Mouse (Mus musculus): ENCODE data around the gene Meis2. TPM values are rescaled to one million over a fixed set of nuclear protein-coding genes. Genes with fewer than 3 reads are reported as not detected.

The Meis2 gene
- total RNA-seq, 1 experiment: 12.4 TPM

GRCm38 (mm10) chr2:115895717-115896116 is 169.9 kb downstream of the Meis2 start:
- no peak overlapping the region for H3K4me3 ChIP-seq (ENCODE audit: insufficient read depth in 1 of 2, low read depth in 1 of 2, low read length in 2 of 2, poor library complexity in 1 of 2, severe bottlenecking in 1 of 2)
- no peak for DNase-seq (ENCODE audit: low read depth, low spot score)
- TF ChIP-seq ZC3H11A (IDR thresholded peaks at IDR 0.05; ENCODE audit: borderline replicate concordance, low read depth, low read length) (no peak), ZNF384 (IDR thresholded peaks at IDR 0.05; ENCODE audit: low read depth, low read length) (no peak), MAFK (IDR thresholded peaks at IDR 0.05; ENCODE audit: insufficient read depth, low read depth, low read length) (no peak), CHD2 (IDR thresholded peaks at IDR 0.05; ENCODE audit: low read depth, low read length) (no peak), HCFC1 (IDR thresholded peaks at IDR 0.05; ENCODE audit: borderline replicate concordance, insufficient read depth, low read length) (no peak)
- H3K9ac ChIP-seq (ENCODE audit: insufficient read depth, low read depth, low read length, poor library complexity, severe bottlenecking): no peak overlapping the region
- in situ Hi-C loops (cut with MboI; ENCODE audit: low sequenced_read_pairs in 2 of 2, unreplicated experiment in 2 of 2): no loop called here
- H3K9me3 ChIP-seq (ENCODE audit: control insufficient read depth, insufficient read depth, low read depth, low read length): no peaks in the 10 kb centered on the region
- H3K36me3 ChIP-seq (ENCODE audit: control insufficient read depth, insufficient read depth, low read length, poor library complexity, severe bottlenecking): no peaks in the 10 kb centered on the region
- H3K27ac ChIP-seq (ENCODE audit: insufficient read depth, low read depth, low read length, poor library complexity, severe bottlenecking): no peak overlapping the region
- H3K4me1 ChIP-seq (ENCODE audit: control insufficient read depth in 2 of 2, insufficient read depth in 2 of 2, low read length in 2 of 2, poor library complexity in 1 of 2): no peaks in the 10 kb centered on the region

GRCm38 (mm10) chr2:115895256-115895655 is 170.4 kb downstream of the Meis2 start:
- Histone ChIP-seq H3K4me3 (ENCODE audit: insufficient read depth in 1 of 2, low read depth in 1 of 2, low read length in 2 of 2, poor library complexity in 1 of 2, severe bottlenecking in 1 of 2) (no peak overlapping the region), H3K27ac (ENCODE audit: insufficient read depth, low read depth, low read length, poor library complexity, severe bottlenecking) (no peak overlapping the region), H3K9ac (ENCODE audit: insufficient read depth, low read depth, low read length, poor library complexity, severe bottlenecking) (no peak overlapping the region), H3K9me3 (ENCODE audit: control insufficient read depth, insufficient read depth, low read depth, low read length) (no peaks in the 10 kb centered on the region), H3K36me3 (ENCODE audit: control insufficient read depth, insufficient read depth, low read length, poor library complexity, severe bottlenecking) (no peaks in the 10 kb centered on the region), H3K4me1 (ENCODE audit: control insufficient read depth in 2 of 2, insufficient read depth in 2 of 2, low read length in 2 of 2, poor library complexity in 1 of 2) (no peaks in the 10 kb centered on the region)
- in situ Hi-C loops (cut with MboI; ENCODE audit: low sequenced_read_pairs in 2 of 2, unreplicated experiment in 2 of 2): no loop called here
- TF ChIP-seq HCFC1 (IDR thresholded peaks at IDR 0.05; ENCODE audit: borderline replicate concordance, insufficient read depth, low read length): no peak
- TF ChIP-seq MAFK (IDR thresholded peaks at IDR 0.05; ENCODE audit: insufficient read depth, low read depth, low read length): no peak
- TF ChIP-seq ZC3H11A (IDR thresholded peaks at IDR 0.05; ENCODE audit: borderline replicate concordance, low read depth, low read length): no peak
- TF ChIP-seq CHD2 (IDR thresholded peaks at IDR 0.05; ENCODE audit: low read depth, low read length): no peak
- TF ChIP-seq ZNF384 (IDR thresholded peaks at IDR 0.05; ENCODE audit: low read depth, low read length): no peak
- no peak for DNase-seq (ENCODE audit: low read depth, low spot score)

- no peak overlapping the region for H3K9ac ChIP-seq (ENCODE audit: insufficient read depth, low read depth, low read length, poor library complexity, severe bottlenecking)
- in situ Hi-C loops (cut with MboI; ENCODE audit: low sequenced_read_pairs in 2 of 2, unreplicated experiment in 2 of 2): no loop called here
- TF ChIP-seq ZNF384 (IDR thresholded peaks at IDR 0.05; ENCODE audit: low read depth, low read length) (no peak), HCFC1 (IDR thresholded peaks at IDR 0.05; ENCODE audit: borderline replicate concordance, insufficient read depth, low read length) (no peak), ZC3H11A (IDR thresholded peaks at IDR 0.05; ENCODE audit: borderline replicate concordance, low read depth, low read length) (no peak), MAFK (IDR thresholded peaks at IDR 0.05; ENCODE audit: insufficient read depth, low read depth, low read length) (no peak), CHD2 (IDR thresholded peaks at IDR 0.05; ENCODE audit: low read depth, low read length) (no peak)
- DNase-seq (ENCODE audit: low read depth, low spot score): no peak
- H3K4me1 ChIP-seq (ENCODE audit: control insufficient read depth in 2 of 2, insufficient read depth in 2 of 2, low read length in 2 of 2, poor library complexity in 1 of 2): no peaks in the 10 kb centered on the region
- H3K36me3 ChIP-seq (ENCODE audit: control insufficient read depth, insufficient read depth, low read length, poor library complexity, severe bottlenecking): no peaks in the 10 kb centered on the region
- H3K4me3 ChIP-seq (ENCODE audit: insufficient read depth in 1 of 2, low read depth in 1 of 2, low read length in 2 of 2, poor library complexity in 1 of 2, severe bottlenecking in 1 of 2): no peak overlapping the region
- H3K27ac ChIP-seq (ENCODE audit: insufficient read depth, low read depth, low read length, poor library complexity, severe bottlenecking): no peak overlapping the region
- no peaks in the 10 kb centered on the region for H3K9me3 ChIP-seq (ENCODE audit: control insufficient read depth, insufficient read depth, low read depth, low read length)
Measured at GRCm38 (mm10) chr2:115893113-115893512, 172.5 kb downstream of the Meis2 start.

- no peak for DNase-seq (ENCODE audit: low read depth, low spot score)
- TF ChIP-seq ZNF384 (IDR thresholded peaks at IDR 0.05; ENCODE audit: low read depth, low read length) (no peak), CHD2 (IDR thresholded peaks at IDR 0.05; ENCODE audit: low read depth, low read length) (no peak), ZC3H11A (IDR thresholded peaks at IDR 0.05; ENCODE audit: borderline replicate concordance, low read depth, low read length) (no peak), MAFK (IDR thresholded peaks at IDR 0.05; ENCODE audit: insufficient read depth, low read depth, low read length) (no peak), HCFC1 (IDR thresholded peaks at IDR 0.05; ENCODE audit: borderline replicate concordance, insufficient read depth, low read length) (no peak)
- H3K9ac ChIP-seq (ENCODE audit: insufficient read depth, low read depth, low read length, poor library complexity, severe bottlenecking): no peak overlapping the region
- no peaks in the 10 kb centered on the region for H3K9me3 ChIP-seq (ENCODE audit: control insufficient read depth, insufficient read depth, low read depth, low read length)
- no peaks in the 10 kb centered on the region for H3K4me1 ChIP-seq (ENCODE audit: control insufficient read depth in 2 of 2, insufficient read depth in 2 of 2, low read length in 2 of 2, poor library complexity in 1 of 2)
- H3K36me3 ChIP-seq (ENCODE audit: control insufficient read depth, insufficient read depth, low read length, poor library complexity, severe bottlenecking): no peaks in the 10 kb centered on the region
- no peak overlapping the region for H3K27ac ChIP-seq (ENCODE audit: insufficient read depth, low read depth, low read length, poor library complexity, severe bottlenecking)
- no peak overlapping the region for H3K4me3 ChIP-seq (ENCODE audit: insufficient read depth in 1 of 2, low read depth in 1 of 2, low read length in 2 of 2, poor library complexity in 1 of 2, severe bottlenecking in 1 of 2)
- in situ Hi-C loops (cut with MboI; ENCODE audit: low sequenced_read_pairs in 2 of 2, unreplicated experiment in 2 of 2): no loop called here
Measured at GRCm38 (mm10) chr2:115890715-115891114, 174.9 kb downstream of the Meis2 start.

GRCm38 (mm10) chr2:115890030-115890429 is 175.6 kb downstream of the Meis2 start:
- TF ChIP-seq HCFC1 (IDR thresholded peaks at IDR 0.05; ENCODE audit: borderline replicate concordance, insufficient read depth, low read length): no peak
- TF ChIP-seq CHD2 (IDR thresholded peaks at IDR 0.05; ENCODE audit: low read depth, low read length): no peak
- no peak for TF ChIP-seq ZNF384 (IDR thresholded peaks at IDR 0.05; ENCODE audit: low read depth, low read length)
- no peak for TF ChIP-seq ZC3H11A (IDR thresholded peaks at IDR 0.05; ENCODE audit: borderline replicate concordance, low read depth, low read length)
- no peaks in the 10 kb centered on the region for H3K9me3 ChIP-seq (ENCODE audit: control insufficient read depth, insufficient read depth, low read depth, low read length)
- H3K9ac ChIP-seq (ENCODE audit: insufficient read depth, low read depth, low read length, poor library complexity, severe bottlenecking): no peak overlapping the region
- H3K4me1 ChIP-seq (ENCODE audit: control insufficient read depth in 2 of 2, insufficient read depth in 2 of 2, low read length in 2 of 2, poor library complexity in 1 of 2): no peaks in the 10 kb centered on the region
- DNase-seq (ENCODE audit: low read depth, low spot score): no peak
- no peak overlapping the region for H3K27ac ChIP-seq (ENCODE audit: insufficient read depth, low read depth, low read length, poor library complexity, severe bottlenecking)
- no peaks in the 10 kb centered on the region for H3K36me3 ChIP-seq (ENCODE audit: control insufficient read depth, insufficient read depth, low read length, poor library complexity, severe bottlenecking)
- in situ Hi-C loops (cut with MboI; ENCODE audit: low sequenced_read_pairs in 2 of 2, unreplicated experiment in 2 of 2): no loop called here
- no peak overlapping the region for H3K4me3 ChIP-seq (ENCODE audit: insufficient read depth in 1 of 2, low read depth in 1 of 2, low read length in 2 of 2, poor library complexity in 1 of 2, severe bottlenecking in 1 of 2)

Measured in ES-E14 (cell line).